Comparison of ENCODE assay signal across 30 mouse cellular contexts in genomic region chr12:52406386-52406785, GRCm38 (mm10).
"Had no signal": no experiment of that assay in that cellular context is flagged by ENCODE, and none has a peak within 500 bp of the region (broad histone marks: within the 10 kb centered on the region; RNA-seq: fewer than 3 reads in every experiment).

No protein-coding gene starts in this region.

- H3K4me1 ChIP-seq: limb, embryonic 10.5 days; limb, embryonic 12.5 days; limb, embryonic 13.5 days; limb, embryonic 15.5 days; liver, embryonic 12.5 days; liver, embryonic 13.5 days; liver, embryonic 15.5 days; lung, embryonic 15.5 days; megakaryocyte, embryonic 14.5 days; midbrain, embryonic 12.5 days; midbrain, embryonic 13.5 days; midbrain, embryonic 15.5 days had no signal

- H3K36me3 ChIP-seq: limb, embryonic 10.5 days; limb, embryonic 12.5 days; limb, embryonic 13.5 days; limb, embryonic 15.5 days; liver, embryonic 12.5 days; liver, embryonic 13.5 days; liver, embryonic 15.5 days; lung, embryonic 15.5 days; midbrain, embryonic 12.5 days; midbrain, embryonic 13.5 days; midbrain, embryonic 15.5 days had no signal

- H3K27me3 ChIP-seq: limb, embryonic 12.5 days; limb, embryonic 13.5 days; limb, embryonic 15.5 days; liver, embryonic 12.5 days; liver, embryonic 13.5 days; liver, embryonic 15.5 days; lung, embryonic 15.5 days; megakaryocyte, embryonic 14.5 days; midbrain, embryonic 12.5 days; midbrain, embryonic 13.5 days; midbrain, embryonic 15.5 days had no signal

- H3K4me3 ChIP-seq: left cerebral cortex, adult 2 months; limb, embryonic 10.5 days; limb, embryonic 12.5 days; limb, embryonic 13.5 days; limb, embryonic 15.5 days; liver, embryonic 12.5 days; liver, embryonic 13.5 days; liver, embryonic 15.5 days; lung, embryonic 15.5 days; megakaryocyte, embryonic 14.5 days; midbrain, embryonic 12.5 days; midbrain, embryonic 13.5 days; midbrain, embryonic 15.5 days; myocyte had no signal

- H3K9ac ChIP-seq: limb, embryonic 12.5 days; limb, embryonic 13.5 days; limb, embryonic 15.5 days; liver, embryonic 12.5 days; liver, embryonic 13.5 days; liver, embryonic 14.5 days; liver, embryonic 15.5 days; liver, postnatal 0 days; lung, embryonic 14.5 days; lung, embryonic 15.5 days; midbrain, embryonic 12.5 days; midbrain, embryonic 13.5 days; midbrain, embryonic 15.5 days had no signal

- H3K27ac ChIP-seq: left cerebral cortex, adult 2 months; limb, embryonic 10.5 days; limb, embryonic 12.5 days; limb, embryonic 13.5 days; limb, embryonic 15.5 days; liver, embryonic 12.5 days; liver, embryonic 13.5 days; liver, embryonic 14.5 days; liver, embryonic 15.5 days; lung, embryonic 15.5 days; macrophage; midbrain, embryonic 12.5 days; midbrain, embryonic 13.5 days; midbrain, embryonic 15.5 days had no signal

- ATAC-seq: liver, embryonic 12.5 days; liver, postnatal 0 days; lung, postnatal 0 days; midbrain, embryonic 13.5 days; midbrain, embryonic 15.5 days; midbrain, embryonic 16.5 days had no signal

- H3K9me3 ChIP-seq: limb, embryonic 10.5 days; limb, embryonic 12.5 days; limb, embryonic 13.5 days; limb, embryonic 15.5 days; liver, embryonic 12.5 days; liver, embryonic 13.5 days; liver, embryonic 15.5 days; lung, embryonic 15.5 days; midbrain, embryonic 12.5 days; midbrain, embryonic 13.5 days; midbrain, embryonic 15.5 days had no signal

- H3K4me2 ChIP-seq: limb, embryonic 12.5 days; limb, embryonic 13.5 days; limb, embryonic 15.5 days; liver, embryonic 11.5 days; liver, embryonic 12.5 days; liver, embryonic 13.5 days; liver, embryonic 15.5 days; lung, embryonic 14.5 days; lung, embryonic 15.5 days; midbrain, embryonic 12.5 days; midbrain, embryonic 13.5 days; midbrain, embryonic 15.5 days had no signal

- DNase-seq: left cerebral cortex, postnatal 4 days; liver; liver, embryonic 13.5 days; liver, postnatal 0 days; lung, adult 18-20 months; lung, adult 2 months; lung, embryonic 14.5 days; lung, postnatal 10 days; lung, postnatal 14 days; lung, postnatal 36 days; lung, postnatal 4 days; midbrain, embryonic 14.5 days had no signal
